Mouse (Mus musculus) limb, embryonic 13.5 days (tissue): Measurements from ENCODE around the gene Cyp4a31. TPM values are rescaled to one million over a fixed set of nuclear protein-coding genes. Genes with fewer than 3 reads are reported as not detected.
"Not testable (repeated sequence)": the region's sequence is repeated elsewhere in the genome, so short reads cannot be mapped to it uniquely, and the experiment has no call there.

Experiments used
- ATAC-seq: fragments of 200-750 bp; cut with Nextera tagmentation; 2 replicates; pipeline ENCODE4 v1.8.0; 2017; ENCODE audit warnings: low read depth, moderate number of reproducible peaks, moderate TSS enrichment; ENCODE audit not compliant: low FRiP score
- H3K27ac ChIP-seq: fragments of 300-500 bp; sonication (generic); 2 replicates; pipeline ENCODE4 v1.5.1; 2015; ENCODE audit warnings: inconsistent platforms, mild to moderate bottlenecking, moderate library complexity
- H3K27me3 ChIP-seq: fragments of 300-500 bp; sonication (generic); 2 replicates; pipeline ENCODE4 v1.6.1; 2015; ENCODE audit warnings: mild to moderate bottlenecking, inconsistent platforms
- H3K36me3 ChIP-seq: fragments of 300-500 bp; sonication (generic); 2 replicates; pipeline ENCODE4 v1.6.1; 2015; ENCODE audit warnings: inconsistent platforms, mild to moderate bottlenecking, moderate library complexity
- H3K4me1 ChIP-seq: fragments of 300-500 bp; sonication (generic); 2 replicates; pipeline ENCODE4 v1.6.1; 2015; ENCODE audit warnings: inconsistent platforms
- H3K4me2 ChIP-seq: fragments of 300-500 bp; sonication (generic); replicated peaks from 2 replicates; pipeline ENCODE4 v1.6.1; 2015; ENCODE audit warnings: inconsistent platforms, mild to moderate bottlenecking, moderate library complexity
- H3K4me3 ChIP-seq: fragments of 300-500 bp; sonication (generic); 2 replicates; pipeline ENCODE4 v1.5.1; 2015; ENCODE audit warnings: moderate library complexity, mild to moderate bottlenecking, inconsistent platforms
- H3K9ac ChIP-seq: fragments of 300-500 bp; sonication (generic); 2 replicates; pipeline ENCODE4 v1.6.1; 2015; ENCODE audit warnings: mild to moderate bottlenecking, inconsistent platforms
- H3K9me3 ChIP-seq: fragments of 300-500 bp; sonication (generic); 2 replicates; pipeline ENCODE4 v1.6.1; 2016; ENCODE audit warnings: inconsistent platforms
- WGBS: fragments of 180-500 bp; shearing (Covaris S2); methylation state at CpG from one replicate; pipeline ENCODE4 v1.1.7; 2015; 5-methylcytosine and 5-hydroxymethylcytosine counted together
- polyA plus RNA-seq: library from polyadenylated mRNA; unstranded; fragments of >200 nt; fragmentation: Nextera tagmentation; extraction: Ambion mirVana; gene quantifications from 2 replicates; pipeline ENCODE4 v1.2.1, GENCODE M21; 2015

Gene Cyp4a31
- polyA plus RNA-seq: not detected in 2 replicates

DNA sequence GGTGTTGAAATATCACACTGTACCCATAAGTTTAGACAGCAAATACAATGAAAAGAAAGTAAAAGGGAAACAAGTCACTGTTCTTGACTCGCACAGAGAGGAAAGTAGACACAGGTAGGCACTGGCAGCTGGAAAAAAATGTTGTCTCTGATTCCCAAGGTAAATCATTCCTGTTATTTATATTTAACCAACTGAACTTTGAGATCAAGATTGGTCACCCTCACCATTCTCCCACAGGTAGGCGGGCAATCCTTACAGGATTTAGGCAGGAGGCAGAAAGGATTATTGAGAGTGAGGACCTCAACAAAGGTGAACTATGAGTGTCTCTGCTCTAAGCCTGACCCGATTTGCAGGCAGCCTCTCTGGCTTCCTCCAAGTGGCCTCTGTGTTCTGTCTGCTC, at the start of gene Cyp4a31:
Gene Cyp4a31, plus strand, starts transcription at position 249 of the 400 bp plus-strand sequence.
- no peaks in the 10 kb centered on the region for H3K27me3 ChIP-seq
- no peaks in the 10 kb centered on the region for H3K9me3 ChIP-seq
- 81% methylated on average over 3 of the region's 3 CpGs for WGBS
- no peaks in the 10 kb centered on the region for H3K4me1 ChIP-seq
- ATAC-seq: no peak
- no peak within 1 kb of the TSS for H3K9ac ChIP-seq
- no peak within 1 kb of the TSS for H3K27ac ChIP-seq
- no peaks in the 10 kb centered on the region for H3K36me3 ChIP-seq
- H3K4me3 ChIP-seq: no peak within 1 kb of the TSS
- H3K4me2 ChIP-seq: no peak within 1 kb of the TSS

GRCm38 (mm10) chr4:115513964-115514363, 49.5 kb upstream of the Cyp4a31 start:
- H3K9me3 ChIP-seq, H3K4me3 ChIP-seq, H3K36me3 ChIP-seq, H3K9ac ChIP-seq, H3K4me2 ChIP-seq, H3K4me1 ChIP-seq, H3K27me3 ChIP-seq, H3K27ac ChIP-seq, ATAC-seq: not testable (repeated sequence)

GRCm38 (mm10) chr4:115518000-115518399, 45.4 kb upstream of the Cyp4a31 start, which contains the start of gene Cyp4a10:
Gene Cyp4a10 (plus strand): TSS chr4:115518264.
- WGBS: 80% methylated on average over 5 of the region's 5 CpGs
- not testable (repeated sequence) for ATAC-seq, H3K9ac ChIP-seq

DNA sequence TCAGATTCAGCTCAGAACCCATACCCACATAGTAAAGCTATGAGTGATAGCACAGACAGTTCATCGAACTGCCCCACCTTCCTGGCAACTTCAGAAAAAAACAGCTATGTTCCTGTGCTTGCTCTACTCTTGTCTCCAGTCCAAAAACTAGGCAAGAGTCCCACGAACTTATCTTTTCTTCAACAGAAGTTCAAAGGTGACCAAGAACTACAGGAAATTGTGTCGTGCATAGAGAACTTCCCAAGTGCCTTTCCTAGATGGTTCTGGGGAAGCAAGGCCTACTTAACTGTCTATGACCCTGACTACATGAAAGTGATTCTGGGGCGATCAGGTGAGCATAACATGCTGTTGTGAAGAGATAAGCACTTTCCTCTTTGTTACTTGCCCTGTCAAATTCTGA, 44.0 kb upstream of the Cyp4a31 start:
- Histone ChIP-seq H3K4me1 (no peaks in the 10 kb centered on the region), H3K9ac (no peak overlapping the region), H3K4me3 (no peak overlapping the region), H3K27ac (no peak overlapping the region), H3K27me3 (no peaks in the 10 kb centered on the region), H3K36me3 (no peaks in the 10 kb centered on the region), H3K9me3 (no peaks in the 10 kb centered on the region), H3K4me2 (no peak overlapping the region)
- WGBS: 76% methylated on average over 4 of the region's 4 CpGs
- no peak for ATAC-seq

More at GRCm38 (mm10) chr4:115518000-115518399, 45.4 kb upstream of the Cyp4a31 start, which contains the start of gene Cyp4a10:
- H3K4me3 ChIP-seq, H3K27ac ChIP-seq, H3K4me1 ChIP-seq, H3K4me2 ChIP-seq, H3K36me3 ChIP-seq, H3K9me3 ChIP-seq, H3K27me3 ChIP-seq: not testable (repeated sequence)

DNA sequence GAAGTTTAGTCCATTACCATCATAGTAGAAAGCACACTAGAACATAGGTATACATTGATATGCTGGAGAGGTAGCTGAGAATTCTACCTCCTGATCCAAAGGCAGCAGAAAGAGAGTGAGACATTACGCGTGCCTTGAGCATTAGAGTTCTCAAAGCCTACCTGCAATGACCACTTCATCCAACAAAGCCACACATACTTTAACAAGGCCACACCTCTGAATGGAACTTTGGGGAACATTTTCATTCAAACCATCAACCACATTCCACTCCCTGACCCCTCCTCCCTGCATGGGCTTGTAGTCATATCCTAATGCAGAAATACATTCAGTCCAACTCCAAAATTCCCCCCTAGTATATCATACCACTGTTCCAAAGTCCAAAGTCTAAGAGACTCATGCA, 41.7 kb upstream of the Cyp4a31 start:
- H3K4me3 ChIP-seq: no peak overlapping the region

DNA sequence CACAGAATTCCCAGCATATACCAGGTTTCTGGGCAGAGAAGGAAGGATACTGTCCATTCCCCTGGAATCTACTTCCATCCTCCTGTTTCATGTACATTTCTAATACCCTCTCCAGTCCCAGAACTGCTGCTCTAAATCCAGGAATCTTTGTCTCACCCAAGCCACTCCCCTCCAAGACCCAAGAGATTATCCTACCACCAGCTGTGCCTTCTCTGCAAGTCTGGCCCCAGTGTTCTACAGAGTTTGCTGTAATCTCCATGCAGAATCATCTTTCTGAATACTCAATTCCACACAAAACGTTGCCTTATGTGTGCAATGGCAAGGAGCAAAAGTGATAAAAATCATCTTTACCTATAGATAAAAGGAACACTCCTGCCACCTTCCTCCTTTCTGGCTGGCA, 18.3 kb upstream of the Cyp4a31 start:
- Histone ChIP-seq H3K9me3 (no peaks in the 10 kb centered on the region), H3K4me2 (no peak overlapping the region), H3K36me3 (no peaks in the 10 kb centered on the region), H3K4me1 (no peaks in the 10 kb centered on the region), H3K27ac (no peak overlapping the region), H3K9ac (no peak overlapping the region), H3K27me3 (no peaks in the 10 kb centered on the region), H3K4me3 (no peak overlapping the region)
- 45% methylated on average over 1 of the region's 1 CpGs for WGBS
- ATAC-seq: no peak

More for the DNA sequence above, 41.7 kb upstream of the Cyp4a31 start:
- no peak for ATAC-seq
- no peak overlapping the region for H3K27ac ChIP-seq
- H3K36me3 ChIP-seq: no peaks in the 10 kb centered on the region
- no peaks in the 10 kb centered on the region for H3K4me1 ChIP-seq
- 95% methylated on average over 2 of the region's 2 CpGs for WGBS
- no peaks in the 10 kb centered on the region for H3K27me3 ChIP-seq
- H3K9me3 ChIP-seq: no peaks in the 10 kb centered on the region
- no peak overlapping the region for H3K9ac ChIP-seq
- H3K4me2 ChIP-seq: no peak overlapping the region

DNA sequence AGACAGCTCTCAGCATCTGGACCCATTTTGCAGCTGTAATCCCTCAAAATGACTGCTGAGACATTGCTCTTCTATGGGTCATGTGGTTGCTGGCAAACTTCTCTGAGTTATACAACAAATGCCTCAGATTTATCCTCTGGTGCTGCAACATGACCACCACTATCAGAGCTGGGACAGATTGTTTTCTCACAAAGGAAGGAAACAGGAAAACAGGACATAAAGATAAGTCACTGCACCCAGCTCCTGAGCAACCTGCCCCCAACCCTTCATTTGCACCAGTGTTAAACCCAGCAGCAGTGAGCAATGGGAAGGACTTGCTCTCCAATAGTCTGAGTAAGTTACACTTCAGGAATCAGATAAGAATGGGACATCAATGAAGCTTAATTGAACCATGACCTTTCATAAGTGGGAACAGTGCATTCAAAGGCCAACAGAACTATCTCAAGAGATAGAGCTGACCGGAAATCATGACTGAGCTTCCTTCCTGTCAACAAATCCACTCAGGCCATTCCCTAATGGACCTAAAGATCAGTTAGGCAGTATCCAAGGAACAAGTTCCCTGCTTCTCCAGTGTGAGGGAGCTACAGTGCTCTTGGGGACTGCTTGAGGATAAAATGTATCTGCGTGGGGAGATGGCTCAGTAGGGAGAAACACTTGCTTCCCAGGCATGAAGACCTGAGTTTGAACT, 17.2 kb upstream of the Cyp4a31 start:
- H3K27ac ChIP-seq: no peak overlapping the region
- H3K9me3 ChIP-seq: no peaks in the 10 kb centered on the region
- H3K4me2 ChIP-seq: no peak overlapping the region
- ATAC-seq: no peak
- no peak overlapping the region for H3K4me3 ChIP-seq
- no peaks in the 10 kb centered on the region for H3K4me1 ChIP-seq
- H3K27me3 ChIP-seq: no peaks in the 10 kb centered on the region
- no peaks in the 10 kb centered on the region for H3K36me3 ChIP-seq
- WGBS: 82% methylated on average over 2 of the region's 2 CpGs
- H3K9ac ChIP-seq: no peak overlapping the region

DNA sequence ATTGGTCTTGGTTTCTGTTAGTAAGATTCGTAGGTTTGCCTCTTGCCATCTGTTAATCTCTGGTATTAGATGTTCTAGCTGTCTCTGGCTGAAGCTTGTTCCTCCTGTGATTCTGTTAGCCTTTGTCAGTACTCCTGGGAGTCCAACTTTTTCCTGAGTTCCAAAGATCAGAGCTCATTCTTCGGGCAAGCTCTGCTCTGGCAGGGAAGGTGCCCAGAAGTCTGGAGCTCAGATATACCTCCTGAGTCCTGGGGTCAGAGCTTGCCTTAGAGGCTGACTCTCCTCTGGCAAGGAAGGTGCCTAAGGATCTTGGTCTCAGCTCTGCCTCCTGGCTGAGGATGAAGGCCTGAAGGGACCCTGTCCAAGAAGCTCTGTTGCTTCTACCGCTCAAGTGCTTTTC, 10.7 kb upstream of the Cyp4a31 start:
- H3K9ac ChIP-seq: no peak overlapping the region
- H3K27me3 ChIP-seq: no peaks in the 10 kb centered on the region
- H3K9me3 ChIP-seq: no peaks in the 10 kb centered on the region
- H3K4me3 ChIP-seq: no peak overlapping the region
- no peaks in the 10 kb centered on the region for H3K4me1 ChIP-seq
- WGBS: 90% methylated on average over 3 of the region's 3 CpGs
- no peaks in the 10 kb centered on the region for H3K36me3 ChIP-seq
- H3K27ac ChIP-seq: no peak overlapping the region
- ATAC-seq: no peak
- no peak overlapping the region for H3K4me2 ChIP-seq

DNA sequence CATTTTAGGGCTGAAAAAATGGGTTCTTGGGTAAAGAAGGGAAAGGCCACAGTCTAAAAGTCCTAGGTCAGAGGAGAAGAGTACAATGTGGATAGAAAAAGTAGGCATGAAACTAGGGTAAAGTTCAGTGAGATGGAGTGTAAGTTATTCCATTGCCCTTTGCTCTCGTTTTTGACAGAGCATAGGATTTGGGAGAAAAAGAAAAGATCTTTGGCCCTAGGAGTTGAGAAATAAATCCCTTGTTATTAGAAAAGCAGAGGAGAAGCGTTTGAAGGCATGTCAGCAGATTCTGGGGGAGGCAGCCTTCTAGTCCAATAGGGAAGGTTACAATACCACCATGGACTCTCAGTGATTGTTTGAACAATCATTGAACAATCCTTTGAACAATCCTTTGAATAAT, 7.9 kb upstream of the Cyp4a31 start:
- no peaks in the 10 kb centered on the region for H3K9me3 ChIP-seq
- 72% methylated on average over 2 of the region's 2 CpGs for WGBS
- H3K4me2 ChIP-seq: no peak overlapping the region
- no peak overlapping the region for H3K4me3 ChIP-seq
- no peak overlapping the region for H3K9ac ChIP-seq
- no peaks in the 10 kb centered on the region for H3K4me1 ChIP-seq
- H3K27ac ChIP-seq: no peak overlapping the region
- no peaks in the 10 kb centered on the region for H3K27me3 ChIP-seq
- no peaks in the 10 kb centered on the region for H3K36me3 ChIP-seq
- ATAC-seq: no peak

GRCm38 (mm10) chr4:115557861-115558561, 5.4 kb upstream of the Cyp4a31 start:
- Histone ChIP-seq H3K9ac (no peak overlapping the region), H3K4me1 (no peaks in the 10 kb centered on the region), H3K4me2 (no peak overlapping the region), H3K27ac (no peak overlapping the region), H3K4me3 (no peak overlapping the region), H3K27me3 (no peaks in the 10 kb centered on the region), H3K36me3 (no peaks in the 10 kb centered on the region), H3K9me3 (no peaks in the 10 kb centered on the region)
- ATAC-seq: no peak
- WGBS: 67% methylated on average over 4 of the region's 4 CpGs

GRCm38 (mm10) chr4:115561236-115561635, 2.2 kb upstream of the Cyp4a31 start:
- not testable (repeated sequence) for H3K4me2 ChIP-seq, H3K9ac ChIP-seq, H3K4me1 ChIP-seq, H3K4me3 ChIP-seq, ATAC-seq, H3K36me3 ChIP-seq, H3K27ac ChIP-seq, H3K27me3 ChIP-seq, H3K9me3 ChIP-seq
- 57% methylated on average over 5 of the region's 5 CpGs for WGBS

DNA sequence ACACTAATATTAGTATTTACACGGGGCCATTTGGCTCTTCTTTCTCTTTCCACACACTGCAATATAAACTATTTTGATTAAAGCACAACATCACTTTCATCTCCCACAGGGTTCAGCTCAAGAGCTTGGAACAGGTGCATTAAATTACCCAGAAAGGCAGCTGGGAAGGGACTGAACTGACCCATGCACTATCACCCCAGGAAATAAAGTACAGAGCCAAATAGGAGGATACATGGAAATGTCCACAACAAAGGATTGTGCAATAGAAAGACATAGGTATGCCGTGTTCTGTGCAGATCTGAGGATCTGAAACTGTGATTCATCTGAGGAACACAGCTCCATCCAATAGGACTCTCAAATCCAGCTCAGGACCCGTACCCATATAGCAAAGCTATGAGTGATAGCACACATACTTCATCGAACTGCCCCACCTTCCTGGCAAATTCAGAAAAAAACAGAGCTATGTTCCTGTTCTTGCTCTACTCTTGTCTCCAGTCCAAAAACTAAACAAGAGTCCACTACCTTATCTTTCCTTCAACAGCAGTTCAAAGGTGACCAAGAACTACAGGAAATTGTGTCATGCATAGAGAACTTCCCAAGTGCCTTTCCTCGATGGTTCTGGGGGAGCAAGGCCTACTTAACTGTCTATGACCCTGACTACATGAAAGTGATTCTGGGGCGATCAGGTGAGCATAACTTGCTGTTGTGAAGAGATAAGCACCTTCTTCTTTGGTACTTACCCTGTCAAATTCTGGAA, 1.2 kb downstream of the Cyp4a31 start:
- H3K9me3 ChIP-seq, H3K4me3 ChIP-seq, H3K27me3 ChIP-seq, H3K4me2 ChIP-seq, H3K4me1 ChIP-seq, H3K27ac ChIP-seq, H3K9ac ChIP-seq, ATAC-seq, H3K36me3 ChIP-seq: not testable (repeated sequence)
- 83% methylated on average over 6 of the region's 6 CpGs for WGBS
